Mouse (Mus musculus): ENCODE results near the gene T2.

GRCm38 (mm10) chr17:8410330-8410729, 54.5 kb downstream of the T2 start:
- TF ChIP-seq GATA1 (IDR thresholded peaks at IDR 0.05; ENCODE audit: borderline replicate concordance, low read length) (no peak), FLI1 (IDR thresholded peaks at IDR 0.05; ENCODE audit: low read length) (no peak)

All from megakaryocyte, embryonic 14.5 days (primary cell).